Mouse (Mus musculus): ENCODE results near the gene Ptprf.

DNA sequence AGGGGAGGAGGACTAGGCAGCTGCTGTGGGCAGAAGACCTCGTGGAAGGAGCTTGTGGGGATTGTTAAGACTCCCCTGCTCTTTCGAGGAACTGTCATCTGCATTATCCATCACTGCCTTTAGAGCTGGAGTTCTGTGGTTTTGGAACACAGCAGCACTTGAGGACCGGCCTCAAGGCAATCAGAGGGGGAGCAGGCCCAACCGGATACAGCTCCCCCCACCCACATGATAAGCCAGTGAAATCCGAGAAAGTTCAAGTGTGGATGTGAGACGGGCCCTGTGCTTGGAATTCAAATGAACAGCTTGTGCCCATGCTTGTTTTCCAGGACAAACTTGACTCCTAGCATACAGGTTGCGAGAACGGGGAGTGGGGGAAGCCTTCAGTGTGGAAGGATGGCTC lies 24.1 kb upstream of the Ptprf start:
- TF ChIP-seq POLR2A (IDR thresholded peaks at IDR 0.05; ENCODE audit: borderline replicate concordance, control insufficient read depth, low read depth, low read length) (no peak), CTCF (IDR thresholded peaks at IDR 0.05; ENCODE audit: control insufficient read depth, insufficient read depth, low read length) (no peak)

Data from bone marrow, adult 2 months (tissue).